Mouse (Mus musculus) ES-Bruce4 (cell line): ENCODE data around the gene E130308A19Rik. TPM values are rescaled to one million over a fixed set of nuclear protein-coding genes. Genes with fewer than 3 reads are reported as not detected.

ENCODE experiments used
- H3K27ac ChIP-seq: 2 replicates; pipeline ENCODE4 v1.5.1; 2012; ENCODE audit warnings: low read length, inconsistent platforms; ENCODE audit not compliant: insufficient read depth
- H3K27me3 ChIP-seq: 2 replicates; pipeline ENCODE4 v1.6.1; 2012; ENCODE audit warnings: mild to moderate bottlenecking, low read length, inconsistent platforms; ENCODE audit not compliant: control insufficient read depth, poor library complexity, insufficient read depth, severe bottlenecking
- H3K36me3 ChIP-seq: 2 replicates; pipeline ENCODE4 v1.6.1; 2012; ENCODE audit warnings: inconsistent platforms, mild to moderate bottlenecking, low read length, moderate library complexity; ENCODE audit not compliant: control insufficient read depth, poor library complexity, insufficient read depth, severe bottlenecking
- H3K4me1 ChIP-seq: one replicate; pipeline ENCODE4 v1.8.1; 2011; ENCODE audit warnings: low read length; ENCODE audit not compliant: control insufficient read depth, insufficient read depth
- H3K4me3 ChIP-seq: 2 replicates; pipeline ENCODE4 v1.5.1; 2011; ENCODE audit warnings: low read depth, mild to moderate bottlenecking, low read length
- H3K9ac ChIP-seq: 2 replicates; pipeline ENCODE4 v1.6.1; 2012; ENCODE audit warnings: low read depth, mild to moderate bottlenecking, inconsistent platforms; ENCODE audit not compliant: poor library complexity, severe bottlenecking
- H3K9me3 ChIP-seq: replicated peaks from 2 replicates; pipeline ENCODE4 v1.6.1; 2012; ENCODE audit warnings: mild to moderate bottlenecking, low read length, inconsistent platforms; ENCODE audit not compliant: control insufficient read depth, poor library complexity, insufficient read depth, severe bottlenecking
- CTCF ChIP-seq: IDR thresholded peaks from one replicate; pipeline ENCODE4 v1.8.1; 2011; ENCODE audit warnings: low read depth, low read length
- EP300 ChIP-seq: IDR thresholded peaks from 2 replicates; pipeline ENCODE4 v1.6.1; 2011; ENCODE audit warnings: low read depth, low read length; ENCODE audit not compliant: insufficient read depth
- POLR2A ChIP-seq: IDR thresholded peaks from one replicate; pipeline ENCODE4 v1.8.1; 2011; ENCODE audit warnings: low read length; ENCODE audit not compliant: insufficient read depth
- polyA plus RNA-seq: library from polyadenylated mRNA; stranded (reverse); fragments of >200 nt; gene quantifications from 2 replicates; pipeline ENCODE4 v1.2.4, GENCODE M21; 2011; ENCODE audit warnings: low read depth; ENCODE audit not compliant: missing spikeins, insufficient read depth, insufficient read length

Gene E130308A19Rik
- polyA plus RNA-seq, 1 experiment, result 16.3 TPM

GRCm38 (mm10) chr4:59682491-59682890 lies 56.5 kb downstream of the E130308A19Rik start:
- Histone ChIP-seq H3K4me1 (no peaks in the 10 kb centered on the region), H3K27ac (no peak overlapping the region)

GRCm38 (mm10) chr4:59682950-59683349 lies 56.9 kb downstream of the E130308A19Rik start:
- Histone ChIP-seq H3K4me1 (no peaks in the 10 kb centered on the region), H3K36me3 (no peaks in the 10 kb centered on the region), H3K9ac (no peak overlapping the region), H3K9me3 (no peaks in the 10 kb centered on the region), H3K27ac (no peak overlapping the region), H3K27me3 (no peaks in the 10 kb centered on the region), H3K4me3 (no peak overlapping the region)
- no peak for TF ChIP-seq CTCF
- no peak for TF ChIP-seq POLR2A
- TF ChIP-seq EP300, result no peak

More at GRCm38 (mm10) chr4:59682491-59682890, 56.5 kb downstream of the E130308A19Rik start:
- H3K27me3 ChIP-seq, result no peaks in the 10 kb centered on the region
- H3K36me3 ChIP-seq, result no peaks in the 10 kb centered on the region
- no peak for TF ChIP-seq CTCF
- no peak for TF ChIP-seq POLR2A
- no peak for TF ChIP-seq EP300
- H3K9ac ChIP-seq, result no peak overlapping the region
- H3K4me3 ChIP-seq, result no peak overlapping the region
- no peaks in the 10 kb centered on the region for H3K9me3 ChIP-seq

GRCm38 (mm10) chr4:59684306-59684705 lies 58.3 kb downstream of the E130308A19Rik start:
- no peak overlapping the region for H3K27ac ChIP-seq
- H3K9ac ChIP-seq, result no peak overlapping the region
- TF ChIP-seq EP300 (no peak), POLR2A (no peak)
- H3K27me3 ChIP-seq, result no peaks in the 10 kb centered on the region
- H3K36me3 ChIP-seq, result no peaks in the 10 kb centered on the region
- H3K4me1 ChIP-seq, result no peaks in the 10 kb centered on the region
- H3K9me3 ChIP-seq, result no peaks in the 10 kb centered on the region
- H3K4me3 ChIP-seq, result no peak overlapping the region

GRCm38 (mm10) chr4:59686716-59687115 lies 60.7 kb downstream of the E130308A19Rik start:
- no peaks in the 10 kb centered on the region for H3K4me1 ChIP-seq
- H3K27me3 ChIP-seq, result no peaks in the 10 kb centered on the region
- no peak overlapping the region for H3K9ac ChIP-seq
- H3K4me3 ChIP-seq, result no peak overlapping the region
- TF ChIP-seq POLR2A, result no peak
- no peak for TF ChIP-seq EP300
- no peak for TF ChIP-seq CTCF
- no peaks in the 10 kb centered on the region for H3K36me3 ChIP-seq
- no peaks in the 10 kb centered on the region for H3K9me3 ChIP-seq
- no peak overlapping the region for H3K27ac ChIP-seq

- Histone ChIP-seq H3K9ac (no peak overlapping the region), H3K27me3 (no peaks in the 10 kb centered on the region), H3K27ac (no peak overlapping the region), H3K9me3 (no peaks in the 10 kb centered on the region), H3K4me1 (no peaks in the 10 kb centered on the region), H3K4me3 (no peak overlapping the region), H3K36me3 (no peaks in the 10 kb centered on the region)
- no peak for TF ChIP-seq CTCF
- TF ChIP-seq EP300, result no peak
- TF ChIP-seq POLR2A, result no peak
Observed at GRCm38 (mm10) chr4:59689055-59689454, 63.0 kb downstream of the E130308A19Rik start.

GRCm38 (mm10) chr4:59690145-59690544 lies 64.1 kb downstream of the E130308A19Rik start:
- TF ChIP-seq POLR2A (no peak), EP300 (no peak), CTCF (no peak)
- Histone ChIP-seq H3K27ac (no peak overlapping the region), H3K4me3 (no peak overlapping the region), H3K9ac (no peak overlapping the region), H3K9me3 (no peaks in the 10 kb centered on the region), H3K36me3 (no peaks in the 10 kb centered on the region), H3K4me1 (no peaks in the 10 kb centered on the region), H3K27me3 (no peaks in the 10 kb centered on the region)
